Mouse (Mus musculus): Measurements from ENCODE around the gene Fbxl17. TPM values are rescaled to one million over a fixed set of nuclear protein-coding genes. Genes with fewer than 3 reads are reported as not detected.

Fbxl17 gene
- total and polyA plus RNA-seq, 3 experiments, result 19.2 to 28.6 (median 26.4) TPM

- no peak for DNase-seq
Observed at GRCm38 (mm10) chr17:63279144-63279543, 220.7 kb downstream of the Fbxl17 start.

GRCm38 (mm10) chr17:63273353-63273752 lies 226.5 kb downstream of the Fbxl17 start:
- DNase-seq, result no peak

DNA sequence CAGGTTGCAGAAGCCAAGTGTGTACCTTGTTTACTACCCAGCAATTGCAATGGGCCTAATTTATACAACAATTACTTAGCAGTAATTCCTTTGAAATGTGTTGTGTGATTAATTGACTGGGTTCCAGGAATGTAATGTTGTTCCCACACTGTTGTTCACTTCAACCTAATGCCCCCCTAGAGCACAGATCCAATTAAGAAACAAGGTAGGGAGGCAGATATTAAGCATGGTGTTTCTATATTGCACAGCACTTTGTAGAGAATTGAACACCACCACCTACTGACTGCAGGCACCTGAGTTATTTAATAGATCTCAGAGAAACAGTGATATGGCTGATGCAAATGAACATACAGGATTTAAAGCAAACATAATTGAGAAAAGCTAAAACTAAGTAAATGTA lies 226.9 kb downstream of the Fbxl17 start:
- no peak for DNase-seq

DNA sequence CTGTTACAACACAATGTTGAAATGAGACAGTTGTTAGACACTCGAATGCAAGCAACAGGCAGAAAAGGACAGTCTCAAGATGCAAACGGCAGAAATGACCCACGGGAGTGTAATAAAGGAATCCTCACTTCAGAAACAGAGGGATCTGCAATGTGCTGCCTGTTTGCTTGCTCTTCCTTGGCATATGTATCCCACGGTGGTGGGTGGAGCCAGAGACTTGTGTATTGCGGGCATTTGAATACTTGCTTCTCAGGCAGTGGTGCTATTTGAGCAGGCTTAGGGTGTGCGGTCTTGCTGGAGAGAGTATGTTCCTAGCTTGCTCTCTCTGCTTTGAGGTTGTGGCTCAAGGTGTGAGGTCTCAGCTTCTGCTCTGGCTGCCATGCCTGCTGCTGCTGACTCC lies 228.8 kb downstream of the Fbxl17 start:
- no peak for DNase-seq

DNA sequence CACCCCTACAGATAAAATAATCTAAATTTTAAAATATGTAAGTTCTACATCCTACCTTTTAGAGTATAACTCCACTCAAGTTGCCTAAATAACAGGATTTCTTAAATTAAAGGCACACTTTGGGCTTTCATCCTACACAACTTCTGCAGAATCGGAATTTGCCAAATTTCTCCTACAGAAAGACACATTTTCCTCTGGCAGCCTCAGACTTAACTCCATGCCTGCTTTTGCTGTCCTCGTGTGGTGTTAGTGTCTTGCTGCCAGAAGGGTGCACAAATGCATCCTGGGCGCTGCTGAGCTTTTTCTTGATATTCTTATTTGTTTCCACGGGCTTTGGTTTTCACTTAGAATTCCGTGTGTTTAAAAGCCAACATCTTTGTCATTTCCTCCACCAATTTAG lies 229.3 kb downstream of the Fbxl17 start:
- no peak for DNase-seq

DNA sequence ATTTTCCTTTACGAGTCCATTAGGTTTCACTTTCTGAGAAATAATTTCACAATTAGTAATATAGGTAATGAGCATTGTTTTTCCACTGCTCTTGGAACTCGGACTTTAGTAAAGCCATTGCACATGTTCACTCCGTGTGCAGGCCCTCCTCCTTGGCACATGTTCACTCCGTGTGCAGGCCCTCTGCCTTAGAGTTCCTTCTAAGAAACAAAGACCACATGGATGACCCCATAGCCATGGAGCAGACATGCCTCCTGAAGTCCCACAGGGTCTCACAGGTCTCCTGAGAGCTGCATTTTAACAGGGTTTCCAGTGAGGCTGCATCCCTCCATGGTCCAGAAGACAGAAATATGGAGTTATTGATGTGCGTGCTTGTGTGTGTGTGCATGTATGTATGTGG lies 237.1 kb downstream of the Fbxl17 start:
- no peak for DNase-seq

DNA sequence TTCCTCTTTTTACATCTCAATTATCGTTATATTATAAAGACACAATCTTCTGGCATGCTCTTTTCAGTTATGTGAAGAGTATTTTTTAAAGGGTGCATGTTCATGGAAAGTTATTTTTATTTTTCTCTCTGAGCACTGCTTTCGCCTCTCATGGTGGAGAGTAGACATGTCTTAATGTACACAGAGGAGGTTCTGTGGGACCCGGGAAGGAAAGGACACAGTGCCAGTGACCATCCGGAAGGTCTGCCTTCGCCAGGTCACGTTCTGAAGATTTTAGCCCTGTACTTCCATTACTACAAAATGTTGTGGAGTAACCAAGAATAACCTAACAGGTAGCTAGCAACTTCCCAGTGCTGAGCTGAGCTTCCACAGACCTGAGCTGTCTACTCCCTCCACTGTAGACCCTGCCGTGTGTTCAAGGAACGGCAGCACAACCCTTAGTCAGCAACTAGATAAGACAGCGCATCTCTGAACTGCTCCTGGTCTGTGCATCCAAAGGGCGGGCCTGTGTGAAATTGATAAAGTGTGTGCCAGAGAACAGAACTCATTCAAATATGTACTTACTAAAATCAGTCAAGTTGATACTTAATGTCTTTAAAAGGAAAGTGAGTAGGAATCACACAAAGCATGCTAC lies 238.2 kb downstream of the Fbxl17 start:
- no peak for DNase-seq

DNA sequence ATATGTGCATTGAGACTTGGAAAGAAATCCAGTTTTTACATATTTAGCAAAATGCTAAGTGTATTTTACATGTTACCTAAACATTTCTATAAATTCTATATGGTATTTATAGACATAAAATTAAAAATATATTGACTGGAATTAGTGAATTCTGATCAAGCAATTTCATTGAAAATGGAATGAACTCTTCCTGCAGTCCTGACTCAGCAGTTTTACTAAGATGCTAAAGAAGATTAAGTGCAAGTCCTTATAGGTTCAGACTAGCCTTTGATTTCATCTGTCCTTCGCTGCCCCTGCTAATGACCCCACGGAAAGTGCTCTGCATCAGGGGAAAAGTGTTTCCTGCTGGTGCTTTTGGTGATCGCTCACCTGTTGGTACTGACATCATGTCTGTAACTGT lies 240.7 kb downstream of the Fbxl17 start:
- no peak for DNase-seq

- no peak for DNase-seq
Observed at GRCm38 (mm10) chr17:63246144-63246619, 253.6 kb downstream of the Fbxl17 start.

DNA sequence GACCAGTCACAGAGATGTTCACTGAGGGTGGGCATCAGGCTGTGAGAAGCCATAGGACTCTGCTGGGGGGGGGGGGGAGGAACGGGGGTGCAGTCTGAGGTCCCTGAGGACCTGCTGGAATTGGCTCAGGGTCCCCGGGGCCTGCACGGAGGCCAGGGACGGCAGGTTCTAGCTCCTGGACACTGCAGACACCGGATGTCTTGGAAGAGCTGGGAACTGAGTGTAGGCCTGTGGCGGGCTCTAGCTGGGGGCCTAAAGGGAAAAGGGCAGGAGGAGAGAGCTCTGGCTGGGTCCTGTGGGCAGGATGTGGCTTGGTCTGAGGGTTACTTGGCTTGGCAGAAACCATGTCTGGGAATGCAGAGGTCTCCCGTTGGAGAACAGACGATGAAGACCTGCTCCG lies 254.3 kb downstream of the Fbxl17 start:
- DNase-seq, result no peak

- DNase-seq, result no peak
Observed at GRCm38 (mm10) chr17:63242761-63243160, 257.1 kb downstream of the Fbxl17 start.

DNA sequence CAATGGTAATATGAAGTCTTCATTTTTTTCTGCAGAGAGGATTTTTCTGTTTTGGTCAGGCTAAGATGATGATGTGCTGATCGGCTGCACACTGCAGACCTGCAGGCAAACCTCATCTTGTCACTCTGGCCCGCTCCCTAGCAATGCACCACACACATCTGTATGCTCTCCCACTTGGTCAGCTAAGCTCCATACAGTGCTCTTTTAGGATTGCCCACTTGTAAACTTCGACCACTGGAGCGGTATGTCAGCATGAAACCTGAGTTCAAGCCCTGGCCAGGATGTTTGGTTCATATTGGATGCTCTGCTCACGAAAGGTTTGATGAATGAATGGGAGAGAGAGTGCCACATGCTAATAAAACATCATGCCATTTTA lies 259.1 kb downstream of the Fbxl17 start:
- DNase-seq, result no peak

GRCm38 (mm10) chr17:63240021-63240730 lies 259.6 kb downstream of the Fbxl17 start:
- DNase-seq, result no peak

- DNase-seq, result no peak
Observed at GRCm38 (mm10) chr17:63236846-63237245, 263.0 kb downstream of the Fbxl17 start.

DNA sequence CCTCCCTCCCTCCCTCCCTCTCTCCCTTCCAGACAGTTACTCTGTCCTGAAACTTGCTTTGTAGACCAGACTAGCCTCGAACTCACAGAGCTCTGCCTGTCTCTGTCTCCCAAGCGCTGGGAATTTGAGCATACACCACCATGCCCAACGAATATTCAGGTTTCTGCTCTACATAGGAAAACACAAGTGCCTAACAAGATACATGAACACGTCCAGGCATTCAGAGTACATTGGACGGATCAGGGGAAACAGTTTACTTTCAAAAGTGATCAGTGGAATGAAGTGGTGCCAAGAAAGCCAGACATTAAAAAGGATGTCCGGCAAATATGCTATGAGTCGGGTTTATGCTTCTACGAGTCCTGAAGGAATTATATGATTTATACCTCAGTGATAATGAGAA lies 263.6 kb downstream of the Fbxl17 start:
- DNase-seq, result no peak

DNA sequence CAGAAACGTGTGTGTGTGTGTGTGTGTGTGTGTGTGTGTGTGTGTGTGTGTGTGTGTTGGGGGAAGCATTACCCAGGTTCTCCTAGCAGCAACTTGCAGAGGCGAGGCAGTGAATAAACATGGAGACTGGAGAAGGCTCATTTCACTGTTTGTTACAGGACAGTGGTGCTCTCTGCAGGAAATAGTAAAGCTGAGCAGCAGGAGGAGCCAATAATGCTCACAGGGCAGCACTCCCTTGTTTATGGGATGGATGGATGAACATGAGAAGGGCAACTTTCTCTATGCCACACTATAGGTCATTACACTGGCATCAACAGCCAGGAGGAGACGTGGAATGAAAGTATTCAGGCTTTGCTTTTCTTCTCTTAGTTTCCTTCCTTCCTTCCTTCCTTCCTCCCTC lies 264.0 kb downstream of the Fbxl17 start:
- no peak for DNase-seq

DNA sequence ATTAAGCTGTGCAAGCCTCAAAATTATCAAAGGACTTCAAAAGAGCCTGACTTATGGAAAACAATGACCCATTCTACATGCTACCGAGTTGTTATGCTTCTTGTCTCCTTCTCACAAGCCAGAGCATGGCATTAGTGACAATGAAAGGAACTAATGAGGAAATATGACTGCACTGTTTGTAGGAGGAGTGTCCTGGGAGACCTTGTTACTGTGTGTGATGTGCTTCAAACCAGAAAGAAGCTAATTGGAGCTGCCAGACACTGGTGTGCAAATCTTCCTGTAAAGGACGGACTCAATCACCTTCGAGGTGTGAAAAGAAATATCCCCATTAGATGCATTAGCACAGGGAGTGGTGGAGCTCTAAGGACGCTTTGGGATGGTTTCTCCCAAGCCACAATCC lies 270.7 kb downstream of the Fbxl17 start:
- no peak for DNase-seq

DNA sequence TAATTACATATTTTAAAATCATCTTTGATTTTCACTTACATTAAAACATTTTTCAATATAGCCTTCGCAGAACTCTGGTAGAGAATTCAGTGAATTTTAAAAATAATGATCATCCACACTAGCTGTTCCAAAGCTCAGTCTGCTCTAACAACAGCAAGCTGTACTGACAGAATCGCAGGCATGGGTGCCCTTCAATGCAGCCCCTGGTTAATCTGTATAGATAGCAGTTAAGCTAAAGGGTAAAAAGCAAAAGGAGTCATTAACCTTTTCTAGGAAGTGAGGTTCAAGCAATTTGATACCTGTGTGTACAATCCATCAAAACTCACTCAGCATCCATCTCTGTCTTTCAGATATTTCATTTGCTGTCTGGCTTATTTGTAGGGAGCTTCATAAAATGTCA lies 273.4 kb downstream of the Fbxl17 start:
- DNase-seq, result no peak

DNA sequence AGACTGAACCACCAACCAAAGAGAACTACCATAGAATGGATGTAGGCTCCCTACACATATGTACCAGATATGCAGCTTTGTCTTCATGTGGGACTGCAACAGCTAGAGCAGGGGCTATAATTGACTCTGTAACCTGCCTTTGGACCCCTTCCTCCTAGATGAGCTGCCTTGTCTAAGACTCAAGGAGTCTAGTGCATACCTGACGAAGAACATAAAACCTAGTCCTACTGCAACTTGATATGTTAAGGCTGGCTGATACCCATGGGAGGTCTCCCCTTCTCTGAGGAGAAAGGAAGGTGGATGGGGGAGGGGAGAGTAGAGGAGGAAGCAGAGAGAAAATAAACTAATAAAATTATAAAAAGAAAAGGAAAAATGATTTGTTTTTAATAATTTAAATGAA lies 273.9 kb downstream of the Fbxl17 start:
- DNase-seq, result no peak

DNA sequence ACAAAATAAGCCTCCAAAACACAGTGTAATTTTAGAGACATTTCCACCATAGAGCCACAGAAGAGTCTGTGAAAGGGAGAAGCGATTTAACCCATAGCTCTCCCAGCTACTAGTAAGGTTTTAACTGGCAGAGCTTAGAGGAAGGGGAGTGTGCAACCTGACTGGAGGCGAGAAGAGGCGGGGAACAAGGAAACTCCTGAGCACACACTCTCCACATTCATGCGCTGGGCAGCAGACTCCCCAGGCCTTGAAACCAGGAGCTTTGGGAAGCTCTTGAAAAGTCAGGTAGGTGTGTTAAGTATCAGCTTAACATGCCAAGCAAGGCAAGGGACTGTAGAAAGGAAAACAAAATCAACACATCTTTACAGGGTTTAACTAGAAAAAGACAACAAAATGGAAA lies 276.1 kb downstream of the Fbxl17 start:
- no peak for DNase-seq

DNA sequence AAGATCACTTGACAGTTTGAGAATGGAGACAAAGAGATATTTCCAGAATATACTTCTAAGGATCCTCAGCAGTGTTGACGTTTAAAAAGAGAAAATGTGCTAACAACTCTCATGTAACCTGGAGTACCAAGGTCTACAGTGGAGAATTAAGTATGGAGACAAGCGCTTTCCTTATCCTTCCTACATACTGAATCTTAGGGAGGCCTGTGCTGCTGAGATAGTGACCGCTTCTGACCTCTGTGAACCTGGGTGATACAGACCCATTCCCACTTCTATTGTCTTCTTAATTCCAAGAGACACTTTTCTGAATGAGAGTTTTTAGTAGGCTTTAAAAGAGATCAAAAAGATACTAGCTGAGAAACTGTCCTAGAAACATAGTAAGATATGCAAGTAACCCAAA lies 278.2 kb downstream of the Fbxl17 start:
- no peak for DNase-seq

DNA sequence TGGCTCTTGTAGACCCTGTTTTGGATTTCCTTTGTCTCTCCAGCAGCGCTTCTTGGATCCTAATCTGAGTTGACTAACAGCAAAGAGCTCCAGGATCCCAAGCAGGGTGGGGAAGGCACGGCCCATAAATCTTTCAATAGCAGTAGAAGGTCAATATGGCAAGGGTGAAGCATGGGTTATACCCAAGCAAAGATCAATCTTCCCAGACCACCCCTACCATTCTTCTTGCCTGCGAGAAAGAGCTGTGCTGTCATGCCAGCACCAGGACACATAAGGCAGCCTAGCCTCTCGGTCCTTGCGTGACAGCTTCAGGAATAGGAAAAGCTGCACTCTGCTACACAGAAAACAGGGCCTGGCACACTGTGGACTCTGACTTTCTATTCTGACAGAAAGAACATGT lies 279.0 kb downstream of the Fbxl17 start:
- no peak for DNase-seq

- DNase-seq, result no peak
Observed at GRCm38 (mm10) chr17:63217016-63217415, 282.8 kb downstream of the Fbxl17 start.

DNA sequence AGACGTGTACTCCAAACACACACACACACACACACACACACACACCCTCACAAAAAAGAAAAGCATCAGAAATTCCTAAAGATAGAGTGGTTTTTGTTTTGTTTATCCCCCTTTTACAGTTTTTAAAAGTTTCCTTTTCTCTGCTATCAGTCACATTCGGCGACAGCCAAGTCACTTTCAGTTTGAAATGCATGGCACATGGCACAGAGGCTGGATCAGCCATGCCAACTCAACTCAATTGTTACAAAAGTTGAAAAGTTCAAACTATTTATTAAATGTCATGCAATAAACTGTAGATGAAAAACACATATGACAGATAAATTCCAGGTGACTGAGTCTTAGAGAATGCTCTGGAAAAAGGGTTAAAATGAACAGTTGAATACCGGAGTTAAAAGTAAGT lies 287.8 kb downstream of the Fbxl17 start:
- no peak for DNase-seq

All from adrenal gland, adult 2 months (tissue).